Mouse (Mus musculus) induced T-regulatory cell, adult 2 months (primary cell): ENCODE measurements around the gene Nosip.

ENCODE experiments used
- DNase-seq: peaks from one replicate; pipeline ENCODE4 v3.0.0-alpha.2; 2012; ENCODE audit warnings: low read depth

The Nosip gene

DNA sequence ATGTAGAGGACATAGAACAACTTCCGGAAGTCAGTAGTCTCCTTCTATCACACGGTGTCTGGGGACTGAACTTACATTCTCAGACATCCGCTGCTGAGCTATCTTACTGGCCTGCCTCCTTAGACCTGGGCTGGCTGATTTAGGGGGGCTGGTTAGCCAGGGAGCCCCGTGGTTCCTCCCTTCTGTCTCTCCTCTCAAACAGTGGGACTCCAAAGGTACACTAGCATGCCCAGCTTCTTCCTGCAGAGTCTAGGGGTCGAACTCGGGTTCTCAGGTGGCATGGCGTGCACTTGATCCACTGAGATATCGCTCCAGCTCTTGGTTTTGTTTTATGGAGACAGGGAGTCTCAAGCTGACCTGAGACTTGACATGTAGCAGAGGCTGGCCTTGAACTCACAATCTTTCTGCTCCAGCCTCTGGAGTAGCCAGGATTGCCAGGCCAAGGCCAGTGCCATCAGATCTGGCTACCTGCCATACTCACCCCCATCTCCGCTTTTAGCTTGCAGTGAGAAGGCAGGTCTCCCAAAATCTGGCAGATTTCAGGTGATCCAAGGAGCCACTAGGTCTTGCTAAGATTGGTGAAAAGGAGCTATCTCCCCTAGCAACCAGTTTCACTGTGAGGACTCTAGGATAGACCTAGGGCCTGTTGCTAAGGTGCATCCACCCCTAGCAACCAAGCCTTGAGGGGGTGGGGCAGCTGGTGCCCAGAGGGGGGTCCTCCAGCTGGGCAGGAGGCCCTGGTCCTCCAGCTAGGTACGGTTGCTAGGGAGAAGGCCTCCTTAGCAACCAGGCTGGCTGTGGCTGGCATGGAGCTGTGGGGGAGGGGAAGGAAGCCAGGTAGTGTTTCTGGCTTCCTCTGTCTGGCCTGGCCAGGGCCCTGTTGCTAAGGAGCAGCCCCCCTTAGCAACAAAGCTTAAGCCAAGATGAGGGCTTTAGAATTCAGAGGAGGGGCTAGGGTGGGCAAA lies 3.3 kb upstream of the Nosip start:
- DNase-seq = peak; percentile 25

DNA sequence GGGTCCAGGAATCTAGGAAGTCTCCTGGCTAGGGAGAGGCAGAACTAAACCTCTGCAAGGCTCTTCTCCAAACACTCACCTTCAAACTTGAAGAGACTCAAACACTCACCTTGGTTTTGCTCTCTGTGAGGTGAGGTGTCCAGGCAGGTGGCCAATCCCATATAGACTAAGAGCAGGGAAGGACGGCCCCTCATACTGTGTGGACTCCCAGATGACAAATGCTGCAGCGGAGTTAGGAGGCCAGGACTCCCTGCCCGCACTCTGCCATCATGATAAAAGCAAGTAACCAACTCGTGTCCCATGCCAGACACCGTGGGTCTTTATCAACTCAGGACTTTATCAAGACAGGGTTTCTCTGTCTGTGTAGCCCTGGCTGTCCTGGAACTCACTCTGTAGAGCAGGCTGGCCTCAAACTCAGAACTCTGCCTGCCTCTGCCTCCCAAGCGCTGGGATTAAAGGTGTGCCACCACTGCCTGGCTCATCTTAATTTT lies 1.6 kb upstream of the Nosip start:
- no peak for DNase-seq

DNA sequence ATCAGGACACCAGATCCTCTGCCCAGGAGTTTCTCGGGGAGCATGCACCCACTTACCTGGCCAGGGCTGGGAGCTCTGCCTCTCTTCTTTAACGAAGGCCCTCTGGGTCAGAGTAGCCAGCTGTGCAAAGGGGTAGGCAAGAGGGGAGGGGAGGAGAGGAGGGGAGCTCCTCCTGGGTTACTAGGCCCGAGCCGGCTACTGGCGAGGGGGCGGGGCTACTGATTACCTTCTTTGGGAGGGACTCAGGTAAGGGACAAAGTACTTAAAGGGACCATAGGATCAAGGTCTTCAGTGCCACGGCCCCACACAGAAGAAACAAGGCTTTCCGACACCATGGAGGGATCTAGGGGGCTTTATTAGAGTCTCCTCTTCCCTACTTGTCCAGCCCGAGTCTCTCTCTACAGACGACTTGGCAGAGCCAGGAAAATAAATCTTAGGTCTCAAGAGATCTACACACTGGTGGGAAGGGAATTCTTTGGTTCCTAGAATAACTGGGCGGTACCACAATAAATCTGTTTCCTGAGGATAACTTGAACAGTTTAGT lies 625 bp upstream of the Nosip start:
- no peak for DNase-seq

DNA sequence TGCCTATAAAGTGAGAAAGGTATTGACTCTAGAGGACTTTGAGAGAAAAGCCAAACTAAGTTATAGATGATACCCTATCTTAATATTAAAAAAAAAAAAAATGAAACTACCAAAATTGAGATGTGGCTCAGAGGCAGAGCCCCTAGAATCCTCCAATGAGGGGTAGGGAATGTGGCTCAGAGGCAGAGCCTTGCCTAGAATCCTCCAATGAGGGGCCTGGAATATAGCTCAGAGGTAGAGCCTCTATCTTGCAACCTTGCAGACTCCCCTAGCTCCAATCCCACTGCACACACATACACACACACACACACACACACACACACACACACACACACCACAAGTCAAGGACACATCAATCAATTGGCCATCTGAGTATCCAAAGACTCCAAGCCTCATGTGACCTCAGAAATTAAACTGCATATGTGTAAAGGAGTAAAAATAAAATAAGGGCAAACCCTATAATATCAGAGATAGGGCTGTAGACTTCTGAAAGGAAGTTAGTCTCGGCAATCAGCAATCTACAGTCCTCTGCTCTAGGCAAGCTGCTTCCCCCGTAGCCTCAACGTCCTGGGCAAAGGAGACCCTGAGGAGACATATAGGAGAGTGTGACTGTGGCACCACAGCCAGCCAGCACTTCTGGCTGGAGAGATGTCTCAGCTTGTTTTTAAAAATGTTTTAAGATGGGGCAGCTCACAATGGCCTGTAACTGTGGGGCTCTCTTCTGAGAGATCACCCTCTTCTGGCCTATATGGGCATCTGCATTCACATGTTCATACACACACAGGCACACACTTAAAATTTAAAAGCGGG lies 5.2 kb downstream of the Nosip start:
- DNase-seq = no peak

DNA sequence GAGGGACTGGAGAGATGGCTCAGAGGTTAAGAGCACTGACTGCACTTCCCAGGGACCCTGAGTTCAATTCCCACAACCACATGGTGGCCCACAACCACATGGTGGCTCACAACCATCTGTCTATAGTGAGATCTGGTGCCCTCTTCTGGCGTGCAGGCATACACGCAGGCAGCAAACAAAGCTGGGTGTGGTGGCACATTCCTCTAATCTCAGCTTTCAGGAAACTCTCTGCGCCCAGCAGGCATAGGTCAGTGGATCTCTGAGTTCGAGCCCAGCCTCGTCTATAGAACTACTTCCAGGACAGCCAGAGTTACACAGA lies 5.7 kb downstream of the Nosip start:
- DNase-seq = peak; percentile 85

DNA sequence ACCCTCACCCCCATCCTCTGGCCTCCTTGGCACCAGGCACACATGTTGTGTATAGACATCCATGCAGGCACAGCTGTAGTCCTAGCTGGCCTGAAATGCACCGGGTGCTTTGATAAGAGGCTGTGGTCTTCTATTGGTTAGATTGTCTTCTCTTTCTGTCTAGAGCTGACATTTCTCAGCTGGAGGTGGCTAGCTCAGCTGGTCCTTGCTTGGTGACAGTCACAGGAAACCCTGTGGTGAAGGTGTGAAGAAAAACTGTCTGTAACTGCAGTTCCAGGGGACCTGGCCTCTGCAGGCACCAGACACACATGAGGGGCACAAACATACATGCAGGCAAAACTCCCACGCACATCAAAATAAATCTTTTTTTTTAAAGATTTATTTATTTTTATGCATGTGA lies 7.4 kb downstream of the Nosip start:
- peak; percentile 80 for DNase-seq

GRCm38 (mm10) chr7:45072230-45072629 lies 10.0 kb downstream of the Nosip start:
- DNase-seq = peak; percentile 68

DNA sequence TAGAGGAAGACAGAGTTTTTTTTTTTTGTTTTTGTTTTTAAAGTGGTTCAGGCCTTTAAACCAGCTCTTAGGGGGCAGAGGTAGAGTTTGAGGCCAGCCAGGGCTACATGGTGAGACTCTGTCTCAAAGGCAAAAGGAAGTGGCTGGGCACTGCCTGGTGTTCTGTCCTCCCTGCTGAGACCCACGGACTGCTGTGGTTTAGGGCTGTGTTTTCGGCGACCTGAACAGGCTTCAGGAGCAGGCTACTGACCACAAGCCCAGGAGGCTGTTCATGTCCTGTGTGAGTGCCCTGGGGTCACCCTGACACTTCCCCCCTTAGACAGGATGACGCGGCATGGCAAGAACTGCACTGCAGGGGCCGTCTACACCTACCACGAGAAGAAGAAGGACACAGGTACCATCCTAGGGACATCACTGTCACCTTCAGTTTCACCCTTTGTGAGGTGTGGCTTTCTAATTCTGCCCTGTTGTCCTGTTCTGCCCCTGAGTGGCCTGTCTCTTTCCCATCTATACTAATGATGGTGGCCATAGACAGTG lies 11.0 kb downstream of the Nosip start:
- DNase-seq = no peak

GRCm38 (mm10) chr7:45073949-45074348 lies 11.7 kb downstream of the Nosip start:
- no peak for DNase-seq

DNA sequence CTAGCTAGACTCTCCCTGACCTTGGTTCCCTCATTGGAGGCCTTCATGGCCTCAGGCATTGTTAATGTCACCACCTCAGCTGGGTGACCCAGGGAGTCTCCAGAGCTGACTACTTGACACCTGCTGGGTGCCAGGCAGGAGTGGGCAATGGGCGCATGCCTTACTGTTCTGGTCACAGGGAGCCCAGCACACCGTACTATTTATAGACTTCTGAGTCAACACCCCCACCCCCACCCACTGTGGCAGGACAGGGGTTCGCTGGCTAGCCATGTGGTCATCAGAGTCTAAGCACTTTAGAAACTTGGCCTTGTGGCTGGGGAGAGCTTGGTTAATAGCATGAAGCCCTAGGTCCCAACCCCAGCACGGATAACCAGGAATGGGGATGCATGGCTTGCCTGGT lies 13.2 kb downstream of the Nosip start:
- no peak for DNase-seq

- DNase-seq = no peak
Measured at GRCm38 (mm10) chr7:45076501-45076900, 14.3 kb downstream of the Nosip start.

DNA sequence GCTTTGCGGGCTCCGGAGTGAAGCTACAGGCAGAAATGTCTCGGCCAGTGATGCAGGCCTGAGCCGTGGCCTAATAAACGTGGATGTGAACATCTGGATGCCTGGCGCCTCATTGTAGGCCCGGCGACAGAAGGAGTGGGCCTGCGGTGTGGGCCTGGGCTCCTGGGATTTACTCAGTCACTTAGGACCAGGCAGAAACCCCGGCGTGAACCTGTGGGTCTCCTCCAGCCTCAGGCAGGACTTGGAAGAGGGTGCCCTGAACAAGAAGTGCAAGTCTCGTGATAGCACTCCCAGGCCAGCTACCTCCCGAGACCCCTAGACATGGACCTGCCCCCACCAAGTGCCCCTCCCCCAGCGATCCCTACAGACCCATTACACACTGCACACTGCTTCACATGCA lies 15.1 kb downstream of the Nosip start:
- DNase-seq = no peak

GRCm38 (mm10) chr7:45077829-45078228 lies 15.6 kb downstream of the Nosip start:
- no peak for DNase-seq

DNA sequence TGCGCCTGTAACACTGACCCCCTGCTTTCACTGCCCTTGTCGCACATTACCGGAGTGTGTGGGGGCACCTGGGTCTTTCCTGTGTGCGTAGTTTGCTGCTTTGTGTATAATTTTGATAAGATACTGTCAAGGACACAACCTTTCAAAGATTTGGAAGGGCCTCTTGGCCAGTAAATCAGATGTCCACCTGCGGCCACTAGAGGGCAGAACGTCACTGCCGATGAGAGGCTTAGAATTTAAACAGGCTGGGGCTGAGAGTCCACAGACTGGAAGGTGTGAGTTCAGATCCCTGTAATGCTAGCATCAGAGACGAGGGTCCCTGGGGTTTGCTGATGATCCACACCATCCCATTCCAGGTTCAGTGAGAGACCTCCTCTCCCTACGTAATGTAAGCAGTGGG lies 16.3 kb downstream of the Nosip start:
- peak; percentile 85 for DNase-seq

DNA sequence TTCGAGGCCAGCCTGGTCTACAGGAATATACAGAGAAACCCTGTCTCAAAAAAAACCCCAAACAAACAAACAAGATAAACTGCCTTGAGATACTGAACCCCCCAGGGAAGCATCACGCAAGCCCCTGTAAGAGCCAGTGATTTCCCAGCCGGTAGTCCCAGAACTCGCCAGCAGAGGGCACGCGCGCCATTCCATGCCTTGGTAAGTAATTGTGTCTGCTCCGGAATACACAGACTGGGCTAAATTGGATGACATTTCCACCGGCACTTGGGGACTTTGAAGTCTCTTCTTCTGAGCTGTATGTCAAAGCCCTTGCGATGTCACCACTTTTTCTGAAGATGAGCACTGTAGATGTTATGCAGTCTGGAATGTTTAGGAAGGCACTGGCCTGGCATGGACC lies 17.6 kb downstream of the Nosip start:
- peak; percentile 93 for DNase-seq

DNA sequence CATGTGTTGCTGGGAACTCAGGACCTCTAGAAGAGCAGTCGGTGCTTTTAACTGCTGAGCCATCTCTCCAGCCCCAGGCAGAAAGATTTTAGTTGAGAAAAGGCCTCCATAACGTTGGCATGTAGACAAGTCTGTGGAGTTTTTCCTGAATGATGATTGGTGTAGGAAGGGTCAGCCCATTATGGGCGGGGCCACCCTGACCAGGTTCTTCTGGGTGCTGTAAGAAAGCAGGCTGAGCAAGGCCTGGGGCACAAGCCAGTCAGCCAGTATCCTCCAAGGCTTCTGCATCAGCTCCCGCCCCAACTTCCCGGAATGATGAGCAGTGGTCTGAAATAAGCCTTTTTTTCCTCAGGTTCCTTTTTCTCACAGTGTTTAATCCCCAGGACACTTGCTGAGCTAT lies 18.8 kb downstream of the Nosip start:
- peak; percentile 17 for DNase-seq

DNA sequence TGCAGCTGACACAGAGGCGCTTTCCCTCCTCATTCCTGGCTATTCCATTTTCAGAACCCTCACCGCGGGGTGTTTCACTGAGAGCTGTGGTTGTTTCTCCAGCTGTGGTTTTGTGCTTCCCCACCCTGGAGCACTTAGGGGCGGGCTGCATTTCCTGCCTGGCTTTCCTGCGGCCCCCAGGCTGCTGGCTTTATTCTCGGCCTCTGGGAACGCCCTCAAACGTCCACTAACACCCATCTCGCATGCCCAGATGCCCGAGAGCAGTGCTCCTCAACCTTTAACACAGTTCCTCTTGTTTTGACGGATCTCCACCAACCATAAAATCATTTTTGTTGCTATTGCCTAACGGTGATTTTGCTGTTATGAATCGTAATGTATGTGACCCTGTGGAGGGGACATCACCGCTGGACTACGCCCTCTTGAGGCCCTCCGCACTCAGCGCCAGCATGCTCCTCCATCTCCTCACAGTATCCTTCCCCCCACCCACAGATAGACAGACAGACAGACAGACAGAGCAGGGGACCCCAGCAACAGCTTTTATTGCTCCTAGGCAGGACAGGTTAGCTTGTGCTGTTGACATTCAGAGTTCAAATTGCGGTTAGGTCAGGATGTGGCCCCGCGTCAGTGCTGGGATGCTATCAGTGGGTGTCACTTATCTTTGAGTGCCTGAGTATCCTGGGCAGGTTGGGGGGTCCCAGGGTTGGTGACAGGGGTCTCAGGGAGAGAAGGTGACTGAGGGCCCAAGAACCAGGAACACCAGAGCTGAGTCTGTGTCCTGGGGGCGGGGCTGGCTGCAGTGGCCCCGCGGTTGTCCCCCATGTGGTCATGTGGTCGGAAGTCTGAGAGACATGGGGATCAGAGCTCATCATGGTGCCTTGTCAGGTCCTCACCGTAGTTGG lies 20.4 kb downstream of the Nosip start:
- peak; percentile 84 for DNase-seq

- no peak for DNase-seq
Measured at GRCm38 (mm10) chr7:45083300-45083890, 21.2 kb downstream of the Nosip start.

DNA sequence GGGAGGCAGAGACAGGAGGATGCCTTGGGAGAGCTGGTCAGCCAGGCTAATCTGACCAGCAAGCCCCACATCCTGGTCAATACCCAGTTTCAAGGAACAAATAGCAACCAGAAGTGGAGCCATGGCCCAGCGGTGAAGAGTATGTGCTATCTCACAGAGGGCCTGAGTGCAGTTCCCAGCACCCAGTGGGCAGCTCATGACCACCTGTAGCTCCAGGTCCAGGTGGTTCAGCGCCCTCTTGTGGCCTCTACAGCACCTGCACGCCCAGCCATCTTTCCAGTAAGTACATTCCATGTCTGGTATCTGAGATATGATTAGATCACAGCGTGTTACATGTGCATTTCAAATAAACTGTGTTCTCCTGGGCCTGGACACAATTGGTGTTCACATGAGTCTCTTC lies 23.9 kb downstream of the Nosip start:
- DNase-seq = peak; percentile 47

GRCm38 (mm10) chr7:45088597-45088996 lies 26.4 kb downstream of the Nosip start:
- DNase-seq = no peak
